Mouse (Mus musculus) hematopoietic multipotent progenitor cell, adult 10-12 weeks (in vitro differentiated cells): ENCODE measurements around the gene Fbxw24. TPM values are rescaled to one million over a fixed set of nuclear protein-coding genes. Genes with fewer than 3 reads are reported as not detected.

Experiments
- polyA plus RNA-seq: library from polyadenylated mRNA; stranded (reverse); fragments of >175 nt; gene quantifications from 2 replicates; pipeline ENCODE4 v1.2.3, GENCODE M21; 2012; ENCODE audit warnings: low replicate concordance

Fbxw24 gene
- polyA plus RNA-seq = not detected in 2 replicates

DNA sequence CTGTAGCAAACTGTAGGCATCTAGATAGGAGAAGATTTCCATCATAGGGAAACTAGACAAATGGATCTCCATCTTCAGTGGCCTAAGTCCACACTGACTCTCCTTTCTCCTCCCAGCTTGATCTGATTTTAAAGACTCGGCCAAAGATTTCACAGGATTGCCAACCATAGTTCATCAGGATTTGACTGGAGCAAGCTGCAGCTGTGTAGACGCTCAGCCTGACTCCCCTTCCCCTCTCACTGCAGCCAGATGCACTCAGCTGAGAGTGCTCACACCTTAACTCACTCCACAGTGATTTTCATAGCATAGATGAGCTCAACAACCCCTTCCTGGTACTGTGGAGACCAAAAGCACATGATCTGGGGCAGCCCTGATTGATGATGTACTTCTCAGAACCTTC lies at the start of gene Fbxw24:
Gene Fbxw24, minus strand, starts transcription at position 101 of the 400 bp plus-strand sequence.

GRCm38 (mm10) chr9:109664552-109664951 lies 38.7 kb upstream of the Fbxw24 start, which contains the start of gene Fbxw25:
Fbxw25 (minus strand) TSS chr9:109664652.

GRCm38 (mm10) chr9:109568162-109568561 lies 57.7 kb downstream of the Fbxw24 start, which contains the start of gene Fbxw15:
Fbxw15 (minus strand) TSS chr9:109568262.

Other genes with a start within 250 kb of the Fbxw24 start
- not detected in 2 replicates for gene Fbxw22, start 221.8 kb downstream of the Fbxw24 start, polyA plus RNA-seq
- not detected in 2 replicates for gene Fbxw16, start 176.9 kb downstream of the Fbxw24 start, polyA plus RNA-seq
- not detected in 2 replicates for gene Fbxw19, start 130.2 kb downstream of the Fbxw24 start, polyA plus RNA-seq
- gene Fbxw15, start 57.8 kb downstream of the Fbxw24 start, polyA plus RNA-seq = not detected in 2 replicates
- not detected in 2 replicates for gene Fbxw25, start 38.6 kb upstream of the Fbxw24 start, polyA plus RNA-seq
- gene Fbxw18, start 76.6 kb upstream of the Fbxw24 start, polyA plus RNA-seq = not detected in 2 replicates
- gene Fbxw26, start 120.0 kb upstream of the Fbxw24 start, polyA plus RNA-seq = not detected in 2 replicates
- not detected in 2 replicates for gene Fbxw27, start 164.6 kb upstream of the Fbxw24 start, polyA plus RNA-seq
- gene Spink8, start 186.2 kb upstream of the Fbxw24 start, polyA plus RNA-seq = not detected in 2 replicates
- gene Nme6, start 206.7 kb upstream of the Fbxw24 start, polyA plus RNA-seq = 1.7 and 6.1 TPM in 2 replicates
- gene Camp, start 223.6 kb upstream of the Fbxw24 start, polyA plus RNA-seq = 16.6 and 70.8 TPM in 2 replicates
- 15.7 and 37.0 TPM in 2 replicates for gene Cdc25a, start 249.5 kb upstream of the Fbxw24 start, polyA plus RNA-seq